Mouse (Mus musculus) hindbrain, postnatal 0 days (tissue): ENCODE data around the gene Vps13a. TPM values are rescaled to one million over a fixed set of nuclear protein-coding genes. Genes with fewer than 3 reads are reported as not detected.

Source experiments
- ATAC-seq: fragments of 200-750 bp; cut with Nextera tagmentation; 2 replicates; pipeline ENCODE4 v1.8.0; 2017; ENCODE audit warnings: mild to moderate bottlenecking, moderate TSS enrichment, moderate library complexity
- DNase-seq: peaks from one replicate; pipeline ENCODE4 v3.0.0-alpha.2; 2015; ENCODE audit warnings: low spot score
- H3K27ac ChIP-seq: fragments of 300-500 bp; sonication (generic); 2 replicates; pipeline ENCODE4 v1.5.1; 2014; ENCODE audit warnings: mild to moderate bottlenecking
- H3K27me3 ChIP-seq: fragments of 300-500 bp; sonication (generic); 2 replicates; pipeline ENCODE4 v1.6.1; 2014; ENCODE audit warnings: low read length, mixed read lengths; ENCODE audit not compliant: insufficient read depth
- H3K36me3 ChIP-seq: fragments of 300-500 bp; sonication (generic); 2 replicates; pipeline ENCODE4 v1.6.1; 2014; ENCODE audit warnings: low read length, mixed read lengths; ENCODE audit not compliant: insufficient read depth
- H3K4me1 ChIP-seq: fragments of 300-500 bp; sonication (generic); 2 replicates; pipeline ENCODE4 v1.6.1; 2014; ENCODE audit warnings: antibody characterized with exemption, low read length, mixed read lengths; ENCODE audit not compliant: insufficient read depth
- H3K4me2 ChIP-seq: fragments of 300-500 bp; sonication (generic); 2 replicates; pipeline ENCODE4 v1.6.1; 2014; ENCODE audit warnings: low read depth, mild to moderate bottlenecking, low read length, moderate library complexity, mixed read lengths
- H3K4me3 ChIP-seq: fragments of 300-500 bp; sonication (generic); 2 replicates; pipeline ENCODE4 v1.5.1; 2014; ENCODE audit warnings: low read length
- H3K9ac ChIP-seq: fragments of 300-500 bp; sonication (generic); replicated peaks from 2 replicates; pipeline ENCODE4 v1.6.1; 2014; ENCODE audit warnings: mild to moderate bottlenecking, low read length, moderate library complexity, mixed read lengths
- H3K9me3 ChIP-seq: fragments of 300-500 bp; sonication (generic); 2 replicates; pipeline ENCODE4 v1.6.1; 2016; ENCODE audit warnings: low read length, mixed read lengths
- CTCF ChIP-seq: IDR thresholded peaks from 2 replicates; pipeline ENCODE4 v1.5.1; 2016; ENCODE audit warnings: antibody characterized with exemption, control low read depth, low read depth
- WGBS: fragments of 180-500 bp; shearing (Covaris S2); extraction: QIAGEN DNeasy Blood & Tissue Kit; methylation state at CpG from one replicate; pipeline ENCODE4 v1.1.7; 2014; 5-methylcytosine and 5-hydroxymethylcytosine counted together
- polyA plus RNA-seq: library from polyadenylated mRNA; unstranded; fragments of >200 nt; fragmentation: Nextera tagmentation; extraction: Ambion mirVana; gene quantifications from 2 replicates; pipeline ENCODE4 v1.2.1, GENCODE M21; 2015
- total RNA-seq: library from RNA; depleted of rRNA; stranded (reverse); fragments of >200 nt; gene quantifications from 2 replicates; pipeline ENCODE4 v1.2.3, GENCODE M21; 2014

The Vps13a gene
- total and polyA plus RNA-seq, 2 experiments from 2014 or later: 8.1 to 13.1 TPM

DNA sequence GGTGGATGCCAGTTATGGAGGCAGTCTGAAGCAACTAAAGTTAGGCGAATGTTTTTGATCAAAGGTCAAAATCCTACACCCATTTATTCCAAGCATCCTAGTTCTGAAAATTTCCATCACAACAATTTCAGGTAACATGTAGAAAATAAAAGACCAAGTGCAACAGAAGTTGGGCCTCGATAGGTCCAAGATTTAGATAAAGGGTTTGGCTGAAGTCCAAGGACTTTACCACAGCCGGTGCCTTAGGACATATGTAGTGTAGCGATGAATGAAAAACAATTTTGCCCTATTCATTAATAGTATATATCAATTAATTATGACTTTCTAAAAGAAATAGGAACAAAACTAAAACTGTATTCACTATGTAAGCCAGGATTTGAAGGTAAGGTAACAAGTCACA is 157.6 kb downstream of the Vps13a start:
- WGBS: 84% methylated on average over 4 of the region's 4 CpGs
- ATAC-seq (no peak), DNase-seq (no peak)
- Histone ChIP-seq H3K9ac (no peak overlapping the region), H3K9me3 (no peaks in the 10 kb centered on the region), H3K4me3 (no peak overlapping the region), H3K27ac (no peak overlapping the region), H3K4me1 (no peaks in the 10 kb centered on the region), H3K4me2 (no peak overlapping the region), H3K36me3 (no peaks in the 10 kb centered on the region), H3K27me3 (no peaks in the 10 kb centered on the region)
- TF ChIP-seq CTCF: no peak

DNA sequence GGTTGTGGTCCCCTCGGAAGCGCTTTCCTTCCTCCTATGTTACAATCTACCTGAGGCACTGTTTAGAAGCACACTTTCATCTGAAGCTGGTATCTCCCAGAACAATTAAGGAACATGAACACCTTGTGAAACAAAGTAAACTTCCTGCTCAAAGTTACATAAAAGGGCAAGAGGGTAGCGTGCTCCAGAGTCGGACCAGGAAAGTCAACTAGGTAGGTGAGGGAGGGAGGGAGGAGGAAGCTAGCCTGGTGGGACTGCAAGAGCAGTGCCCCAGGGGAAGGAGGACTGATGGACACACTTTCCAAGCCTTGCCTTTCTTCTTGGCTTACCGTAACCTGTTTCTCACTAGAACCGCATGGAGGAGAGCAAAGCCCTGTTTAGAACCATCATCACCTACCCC is 173.1 kb downstream of the Vps13a start:
- H3K36me3 ChIP-seq: no peaks in the 10 kb centered on the region
- 95% methylated on average over 6 of the region's 6 CpGs for WGBS
- ATAC-seq (no peak), DNase-seq (no peak)
- no peaks in the 10 kb centered on the region for H3K4me1 ChIP-seq
- H3K9ac ChIP-seq: no peak overlapping the region
- H3K4me2 ChIP-seq: no peak overlapping the region
- TF ChIP-seq CTCF: no peak
- no peak overlapping the region for H3K4me3 ChIP-seq
- H3K9me3 ChIP-seq: no peaks in the 10 kb centered on the region
- H3K27me3 ChIP-seq: no peaks in the 10 kb centered on the region
- no peak overlapping the region for H3K27ac ChIP-seq

DNA sequence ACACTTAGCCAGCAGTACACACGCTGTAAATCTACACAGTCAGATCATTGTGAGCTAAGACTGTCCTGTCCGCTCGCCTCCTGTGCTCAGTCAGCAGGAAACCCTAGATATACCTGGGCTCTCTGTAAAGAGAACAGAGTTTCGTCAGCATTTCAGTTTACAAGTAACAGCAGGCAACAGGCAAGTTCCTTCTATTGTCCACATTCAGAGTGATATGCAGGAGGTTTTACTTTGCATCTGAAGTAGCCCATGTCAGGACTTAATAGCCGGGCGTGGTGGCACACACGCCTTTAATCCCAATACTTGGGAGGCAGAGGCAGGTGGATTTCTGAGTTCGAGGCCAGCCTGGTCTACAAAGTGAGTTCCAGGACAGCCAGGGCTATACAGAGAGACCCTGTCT is 178.7 kb downstream of the Vps13a start:
- DNase-seq (no peak), ATAC-seq (no peak)
- Histone ChIP-seq H3K9me3 (no peaks in the 10 kb centered on the region), H3K4me1 (no peaks in the 10 kb centered on the region), H3K9ac (no peak overlapping the region), H3K27ac (no peak overlapping the region), H3K4me3 (no peak overlapping the region), H3K4me2 (no peak overlapping the region), H3K36me3 (no peaks in the 10 kb centered on the region), H3K27me3 (no peaks in the 10 kb centered on the region)
- TF ChIP-seq CTCF: no peak
- WGBS: 85% methylated on average over 8 of the region's 8 CpGs

DNA sequence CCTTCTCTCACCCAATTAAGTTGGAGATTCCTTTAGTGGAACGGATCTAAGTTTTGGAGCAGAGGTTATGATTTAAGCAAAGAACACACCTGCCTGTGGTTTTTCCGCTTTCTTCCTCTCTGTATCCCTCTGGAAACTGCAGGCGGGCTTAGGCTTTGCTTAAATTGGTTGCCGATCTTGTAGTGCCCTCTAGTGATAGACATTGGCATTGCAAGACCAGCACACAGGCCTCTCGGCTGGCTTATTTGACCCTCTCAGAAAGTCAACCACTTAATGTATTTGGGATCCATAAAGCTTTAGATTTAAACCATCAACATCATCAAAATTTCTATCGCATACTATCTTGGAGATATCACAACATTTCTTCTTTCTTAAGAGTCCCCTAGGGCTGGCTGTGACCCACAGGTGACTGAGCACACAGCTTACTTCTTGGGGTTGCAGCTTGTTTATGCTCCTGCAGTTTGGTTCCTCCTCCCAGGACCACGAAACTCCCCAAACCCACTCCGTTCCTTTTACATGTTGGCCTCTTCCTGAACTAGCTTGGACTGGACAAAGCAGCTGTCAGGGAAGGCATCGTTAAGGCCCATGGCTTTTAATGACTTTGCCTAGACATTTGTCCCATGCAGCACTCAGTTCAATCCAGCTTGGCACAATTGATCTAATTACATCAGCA is 181.3 kb downstream of the Vps13a start:
- ATAC-seq (peak; percentile 83), DNase-seq (peak; percentile 91)
- Histone ChIP-seq H3K4me1 (no peaks in the 10 kb centered on the region), H3K36me3 (no peaks in the 10 kb centered on the region), H3K9ac (no peak overlapping the region), H3K9me3 (no peaks in the 10 kb centered on the region), H3K4me2 (peak overlapping the region; percentile 26; the same call in 1 of the 2 replicates), H3K27me3 (no peaks in the 10 kb centered on the region), H3K4me3 (no peak overlapping the region), H3K27ac (no peak overlapping the region)
- 16% methylated on average over 9 of the region's 9 CpGs for WGBS
- TF ChIP-seq CTCF: peak; percentile 94

DNA sequence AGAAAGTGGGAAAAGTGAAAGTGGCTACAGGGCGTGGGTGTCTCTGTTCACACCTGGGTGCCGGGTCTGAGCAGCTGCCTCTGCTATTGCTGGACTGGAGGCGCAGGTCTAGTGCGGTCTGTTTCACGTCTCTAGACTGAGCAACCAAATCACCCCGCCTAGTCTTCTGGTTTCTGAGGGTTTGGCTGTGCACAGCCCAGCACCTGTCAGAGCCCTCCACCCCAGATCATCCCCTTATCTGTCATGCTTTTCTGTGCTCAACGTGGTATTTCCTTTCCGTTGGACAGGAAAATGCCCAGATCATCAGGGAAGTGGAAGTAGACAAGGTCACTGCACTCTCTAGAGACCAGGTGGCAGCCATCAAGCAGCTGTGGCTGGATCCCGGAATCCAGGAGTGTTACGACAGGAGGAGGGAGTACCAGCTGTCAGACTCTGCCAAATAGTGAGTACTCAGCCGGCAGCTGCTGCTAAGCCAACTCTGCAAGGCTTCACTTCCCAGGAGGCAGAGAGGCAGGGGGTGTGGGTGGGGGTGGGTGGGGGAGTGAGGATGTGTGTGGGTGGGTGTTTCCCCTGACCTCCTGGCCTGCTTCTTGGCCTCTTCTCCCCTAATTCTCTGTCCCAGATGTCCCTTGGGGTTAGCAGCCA is 182.0 kb downstream of the Vps13a start:
- DNase-seq: peak; percentile 20
- peak overlapping the region; percentile 26; the same call in 1 of the 2 replicates for H3K4me2 ChIP-seq

DNA sequence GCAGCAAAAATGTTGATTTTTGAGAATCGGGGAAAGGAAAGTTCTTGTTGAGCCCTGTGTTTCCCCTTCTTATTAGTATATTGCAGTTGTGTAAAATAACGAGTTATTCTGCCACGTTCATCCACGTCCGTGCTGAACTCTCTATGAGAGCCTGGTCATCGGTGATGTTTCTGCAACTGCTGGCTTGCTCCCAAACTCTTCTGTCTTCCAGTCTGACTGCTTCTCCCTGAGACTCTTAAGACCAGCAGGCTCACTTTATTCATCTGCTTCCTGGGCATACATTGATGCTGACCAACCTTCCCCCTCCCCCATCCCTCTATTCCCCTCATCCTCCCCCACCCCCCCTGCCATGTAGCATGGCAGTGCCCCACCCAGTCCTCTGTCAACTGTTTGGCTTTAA is 183.5 kb downstream of the Vps13a start:
- Histone ChIP-seq H3K9me3 (no peaks in the 10 kb centered on the region), H3K27me3 (no peaks in the 10 kb centered on the region), H3K36me3 (no peaks in the 10 kb centered on the region), H3K27ac (no peak overlapping the region), H3K4me3 (no peak overlapping the region), H3K4me2 (no peak overlapping the region), H3K9ac (no peak overlapping the region), H3K4me1 (no peaks in the 10 kb centered on the region)
- no peak for TF ChIP-seq CTCF
- ATAC-seq (no peak), DNase-seq (no peak)
- WGBS: 72% methylated on average over 6 of the region's 6 CpGs

More for the DNA sequence above, 182.0 kb downstream of the Vps13a start:
- WGBS: 46% methylated on average over 11 of the region's 11 CpGs
- H3K9ac ChIP-seq: no peak overlapping the region
- TF ChIP-seq CTCF: no peak
- no peaks in the 10 kb centered on the region for H3K36me3 ChIP-seq
- ATAC-seq: peak; percentile 66
- no peaks in the 10 kb centered on the region for H3K9me3 ChIP-seq
- H3K4me3 ChIP-seq: no peak overlapping the region
- H3K27me3 ChIP-seq: no peaks in the 10 kb centered on the region
- no peaks in the 10 kb centered on the region for H3K4me1 ChIP-seq
- no peak overlapping the region for H3K27ac ChIP-seq

DNA sequence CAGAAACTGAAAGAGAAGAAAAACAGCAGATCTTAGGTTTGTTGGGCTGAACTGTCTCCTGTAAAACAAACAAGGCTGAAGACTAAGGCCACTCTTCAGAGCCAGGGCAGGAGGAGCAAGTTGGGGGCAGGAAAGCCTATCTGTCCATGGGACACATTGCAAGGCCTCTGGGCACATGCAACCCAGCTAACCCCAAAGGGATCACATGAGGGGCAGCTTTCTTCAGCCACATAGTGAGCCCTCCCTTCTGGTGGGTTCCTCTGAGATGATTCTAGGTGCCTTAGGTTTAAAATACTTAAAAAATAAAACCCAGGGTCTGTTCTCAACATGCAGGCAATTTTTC is 186.8 kb downstream of the Vps13a start:
- H3K27ac ChIP-seq: no peak overlapping the region
- no peak overlapping the region for H3K4me2 ChIP-seq
- H3K27me3 ChIP-seq: no peaks in the 10 kb centered on the region
- no peak for TF ChIP-seq CTCF
- no peaks in the 10 kb centered on the region for H3K4me1 ChIP-seq
- H3K36me3 ChIP-seq: no peaks in the 10 kb centered on the region
- no peak overlapping the region for H3K4me3 ChIP-seq
- no peaks in the 10 kb centered on the region for H3K9me3 ChIP-seq
- DNase-seq (no peak), ATAC-seq (no peak)
- H3K9ac ChIP-seq: no peak overlapping the region
